Mouse (Mus musculus) erythroblast, embryonic 14.5 days (primary cell): Measurements from ENCODE around the gene Otop1.

Experiments
- GATA1 ChIP-seq: IDR thresholded peaks from 2 replicates; pipeline ENCODE4 v1.6.1; 2012; ENCODE audit warnings: low read length, inconsistent platforms, mixed read lengths
- TAL1 ChIP-seq: IDR thresholded peaks from 3 replicates; pipeline ENCODE4 v1.6.1; 2012; ENCODE audit warnings: low read length, inconsistent platforms, mixed read lengths

DNA sequence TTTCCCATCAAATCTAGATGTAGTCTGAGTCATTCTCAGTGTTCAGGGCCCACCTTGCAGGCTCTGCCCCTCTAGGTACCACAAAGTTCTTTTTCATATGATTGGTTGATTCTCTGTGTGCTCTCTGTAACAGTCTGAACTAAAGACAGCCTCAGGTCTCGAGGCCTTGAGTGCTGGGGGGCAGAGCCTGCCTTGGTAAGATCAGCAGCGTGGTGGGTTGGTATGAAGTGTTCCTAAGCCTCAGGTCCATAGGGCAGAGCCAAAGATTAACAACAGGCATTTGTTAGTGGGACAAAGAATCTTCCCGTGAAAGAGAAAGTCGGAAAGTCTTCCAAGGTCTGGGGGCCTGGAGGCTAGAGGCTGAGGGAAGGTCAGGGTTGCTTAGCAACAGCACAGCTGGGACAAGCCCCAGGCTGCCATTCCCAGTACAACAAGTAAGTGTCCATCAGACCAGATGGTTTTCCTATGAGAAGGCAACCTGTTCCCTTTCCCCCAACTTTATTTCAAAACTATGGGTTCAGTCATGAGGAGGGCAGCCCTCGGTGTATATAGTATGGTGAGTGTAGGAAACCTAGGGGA lies 74.7 kb downstream of the Otop1 start:
- TF ChIP-seq GATA1, result no peak
- TF ChIP-seq TAL1, result no peak
